Mouse (Mus musculus): ENCODE measurements around the gene 4930404H24Rik.

GRCm38 (mm10) chr2:153530948-153531347 is 38.4 kb downstream of the 4930404H24Rik start:
- no peak for TF ChIP-seq ZC3H11A (IDR thresholded peaks at IDR 0.05; ENCODE audit: borderline replicate concordance, low read depth, low read length)
- no peak for TF ChIP-seq HCFC1 (IDR thresholded peaks at IDR 0.05; ENCODE audit: borderline replicate concordance, insufficient read depth, low read length)
- TF ChIP-seq CHD2 (IDR thresholded peaks at IDR 0.05; ENCODE audit: low read depth, low read length), result no peak
- no peak for TF ChIP-seq MAFK (IDR thresholded peaks at IDR 0.05; ENCODE audit: insufficient read depth, low read depth, low read length)
